Mouse (Mus musculus) splenic B cell, adult 2 months (primary cell): ENCODE measurements around the gene Mars2.

Experiments used
- DNase-seq: peaks from one replicate; pipeline ENCODE4 v3.0.0-alpha.2; 2011; ENCODE audit warnings: low read depth, low spot score
- H3K27me3 ChIP-seq: 2 replicates; pipeline ENCODE4 v1.6.1; 2012; ENCODE audit warnings: mild to moderate bottlenecking, low read length, moderate library complexity, mixed read lengths; ENCODE audit not compliant: control insufficient read depth, poor library complexity, insufficient read depth, severe bottlenecking
- H3K36me3 ChIP-seq: 2 replicates; pipeline ENCODE4 v1.6.1; 2012; ENCODE audit warnings: mild to moderate bottlenecking, low read length, moderate library complexity, mixed read lengths; ENCODE audit not compliant: control insufficient read depth, poor library complexity, insufficient read depth, severe bottlenecking

Gene Mars2

GRCm38 (mm10) chr1:55211081-55211480 lies 25.9 kb upstream of the Mars2 start:
- Histone ChIP-seq H3K36me3 (no peaks in the 10 kb centered on the region; the same call in 1 of the 2 replicates), H3K27me3 (no peaks in the 10 kb centered on the region)
- no peak for DNase-seq

- DNase-seq: peak; percentile 69
- H3K36me3 ChIP-seq: no peaks in the 10 kb centered on the region; the same call in 1 of the 2 replicates
Observed at GRCm38 (mm10) chr1:55212771-55213170, 24.2 kb upstream of the Mars2 start.

GRCm38 (mm10) chr1:55213475-55213874 lies 23.5 kb upstream of the Mars2 start:
- no peak for DNase-seq
- Histone ChIP-seq H3K36me3 (no peaks in the 10 kb centered on the region), H3K27me3 (no peaks in the 10 kb centered on the region)

More at GRCm38 (mm10) chr1:55212771-55213170, 24.2 kb upstream of the Mars2 start:
- H3K27me3 ChIP-seq: no peaks in the 10 kb centered on the region

- H3K36me3 ChIP-seq: no peaks in the 10 kb centered on the region
- H3K27me3 ChIP-seq: no peaks in the 10 kb centered on the region
- no peak for DNase-seq
Observed at GRCm38 (mm10) chr1:55213936-55214335, 23.0 kb upstream of the Mars2 start.

- Histone ChIP-seq H3K36me3 (no peaks in the 10 kb centered on the region), H3K27me3 (no peaks in the 10 kb centered on the region)
- peak; percentile 95 for DNase-seq
Observed at GRCm38 (mm10) chr1:55215185-55215813, 21.7 kb upstream of the Mars2 start.

- H3K27me3 ChIP-seq: no peaks in the 10 kb centered on the region
- no peak for DNase-seq
- no peaks in the 10 kb centered on the region for H3K36me3 ChIP-seq
Observed at GRCm38 (mm10) chr1:55217191-55217590, 19.8 kb upstream of the Mars2 start.

- Histone ChIP-seq H3K27me3 (no peaks in the 10 kb centered on the region), H3K36me3 (no peaks in the 10 kb centered on the region)
- DNase-seq: no peak
Observed at GRCm38 (mm10) chr1:55221352-55221751, 15.6 kb upstream of the Mars2 start.

GRCm38 (mm10) chr1:55223026-55223425 lies 14.0 kb upstream of the Mars2 start:
- no peak for DNase-seq
- H3K27me3 ChIP-seq: no peaks in the 10 kb centered on the region
- no peaks in the 10 kb centered on the region for H3K36me3 ChIP-seq

GRCm38 (mm10) chr1:55224111-55224510 lies 12.9 kb upstream of the Mars2 start:
- DNase-seq: no peak
- H3K36me3 ChIP-seq: no peaks in the 10 kb centered on the region
- no peaks in the 10 kb centered on the region for H3K27me3 ChIP-seq

- no peaks in the 10 kb centered on the region for H3K27me3 ChIP-seq
- no peak for DNase-seq
- H3K36me3 ChIP-seq: no peaks in the 10 kb centered on the region
Observed at GRCm38 (mm10) chr1:55225398-55225797, 11.6 kb upstream of the Mars2 start.

GRCm38 (mm10) chr1:55226011-55226857 lies 10.7 kb upstream of the Mars2 start, which contains the start of gene Rftn2:
Rftn2 (minus strand) TSS chr1:55226782.
- Histone ChIP-seq H3K36me3 (no peaks in the 10 kb centered on the region), H3K27me3 (no peaks in the 10 kb centered on the region)
- no peak for DNase-seq

GRCm38 (mm10) chr1:55227376-55227775 lies 9.6 kb upstream of the Mars2 start:
- H3K36me3 ChIP-seq: no peaks in the 10 kb centered on the region
- H3K27me3 ChIP-seq: no peaks in the 10 kb centered on the region
- no peak for DNase-seq

- no peaks in the 10 kb centered on the region for H3K36me3 ChIP-seq
- H3K27me3 ChIP-seq: no peaks in the 10 kb centered on the region
- DNase-seq: no peak
Observed at GRCm38 (mm10) chr1:55228256-55228884, 8.6 kb upstream of the Mars2 start.

GRCm38 (mm10) chr1:55234910-55235520 lies 2.0 kb upstream of the Mars2 start:
- Histone ChIP-seq H3K36me3 (no peaks in the 10 kb centered on the region), H3K27me3 (no peaks in the 10 kb centered on the region)
- no peak for DNase-seq

GRCm38 (mm10) chr1:55236487-55236886 lies 490 bp upstream of the Mars2 start:
- no peaks in the 10 kb centered on the region for H3K27me3 ChIP-seq
- no peak for DNase-seq
- H3K36me3 ChIP-seq: no peaks in the 10 kb centered on the region
